Mouse (Mus musculus) MEL (cell line): Measurements from ENCODE around the gene Zfand3. TPM values are rescaled to one million over a fixed set of nuclear protein-coding genes. Genes with fewer than 3 reads are reported as not detected.

Experiments used
- DNase-seq: peaks from one replicate; pipeline ENCODE4 v3.0.0; 2011; ENCODE audit warnings: low read depth, low spot score
- H3K27ac ChIP-seq: 2 replicates; pipeline ENCODE4 v1.5.1; 2012; ENCODE audit warnings: low read depth, mild to moderate bottlenecking, control low read depth, low read length, moderate library complexity; ENCODE audit not compliant: control insufficient read depth
- H3K27me3 ChIP-seq, 2 experiments: fragments of 150-350 bp in 1 of 2; sonication (generic) in 1 of 2; 2 replicates each; pipeline ENCODE4 v1.6.1; 2012; ENCODE audit warnings: low read length in 2 of 2, mild to moderate bottlenecking in 2 of 2, improper control_type of control experiment in 1 of 2, moderate library complexity in 1 of 2; ENCODE audit not compliant: insufficient read depth in 2 of 2, control insufficient read depth in 1 of 2
- H3K36me3 ChIP-seq, 2 experiments: 2 replicates each; pipeline ENCODE4 v1.6.1; 2012 to 2014; ENCODE audit warnings: low read length in 2 of 2, improper control_type of control experiment in 1 of 2, inconsistent platforms in 1 of 2, mild to moderate bottlenecking in 1 of 2; ENCODE audit not compliant: insufficient read depth in 2 of 2, control insufficient read depth in 1 of 2
- H3K4me1 ChIP-seq, 2 experiments: fragments of 150-350 bp in 1 of 2; sonication (generic) in 1 of 2; 2 replicates each; pipeline ENCODE4 v1.6.1; 2012; ENCODE audit warnings: low read length in 2 of 2, improper control_type of control experiment in 1 of 2, mild to moderate bottlenecking in 1 of 2; ENCODE audit not compliant: insufficient read depth in 2 of 2, control insufficient read depth in 1 of 2
- H3K4me3 ChIP-seq, 2 experiments: fragments of 150-350 bp in 1 of 2; sonication (generic) in 1 of 2; 2 replicates each; pipeline ENCODE4 v1.5.1; 2012; ENCODE audit warnings: low read depth in 2 of 2, low read length in 2 of 2, mild to moderate bottlenecking in 2 of 2, moderate library complexity in 2 of 2, control low read depth in 1 of 2, improper control_type of control experiment in 1 of 2; ENCODE audit not compliant: control insufficient read depth in 1 of 2, insufficient read depth in 1 of 2
- H3K79me2 ChIP-seq: 2 replicates; pipeline ENCODE4 v1.6.1; 2012; ENCODE audit warnings: mild to moderate bottlenecking, low read length, moderate library complexity; ENCODE audit not compliant: control insufficient read depth, poor library complexity, insufficient read depth
- H3K9ac ChIP-seq: 2 replicates; pipeline ENCODE4 v1.6.1; 2012; ENCODE audit warnings: low read depth, mild to moderate bottlenecking, control low read depth, low read length, moderate library complexity; ENCODE audit not compliant: control insufficient read depth, poor library complexity, severe bottlenecking
- H3K9me3 ChIP-seq: fragments of 150-350 bp; sonication (generic); replicated peaks from 2 replicates; pipeline ENCODE4 v1.6.1; 2012; ENCODE audit warnings: mild to moderate bottlenecking, low read length, improper control_type of control experiment, moderate library complexity; ENCODE audit not compliant: insufficient read depth
- BHLHE40 ChIP-seq: IDR thresholded peaks from 2 replicates; pipeline ENCODE4 v1.6.1; 2012; ENCODE audit warnings: low read depth, mild to moderate bottlenecking, inconsistent platforms, low read length, improper control_type of control experiment, borderline replicate concordance
- CHD1 ChIP-seq: IDR thresholded peaks from 2 replicates; pipeline ENCODE4 v1.6.1; 2012; ENCODE audit warnings: low read depth, mild to moderate bottlenecking, inconsistent platforms, low read length, improper control_type of control experiment
- CHD2 ChIP-seq: IDR thresholded peaks from 2 replicates; pipeline ENCODE4 v1.6.1; 2011; ENCODE audit warnings: low read length, improper control_type of control experiment
- CTCF ChIP-seq, 3 experiments: IDR thresholded peaks in 2 of 3; conservative IDR thresholded peaks in 1 of 3; 2 replicates each; pipeline ENCODE4 v1.5.1; 2011 to 2012; ENCODE audit warnings: low read length in 3 of 3, low read depth in 2 of 3, mild to moderate bottlenecking in 2 of 3, improper control_type of control experiment in 1 of 3, inconsistent platforms in 1 of 3, mixed read lengths in 1 of 3, moderate library complexity in 1 of 3; ENCODE audit not compliant: control insufficient read depth in 1 of 3, insufficient read depth in 1 of 3, poor library complexity in 1 of 3, severe bottlenecking in 1 of 3
- E2F4 ChIP-seq: IDR thresholded peaks from 2 replicates; pipeline ENCODE4 v1.6.1; 2011; ENCODE audit warnings: low read depth, low read length, improper control_type of control experiment, borderline replicate concordance
- ELF1 ChIP-seq: IDR thresholded peaks from 2 replicates; pipeline ENCODE4 v1.6.1; 2014; ENCODE audit warnings: low read depth, mild to moderate bottlenecking, inconsistent platforms, low read length, improper control_type of control experiment, moderate library complexity
- GATA1 ChIP-seq: IDR thresholded peaks from 2 replicates; pipeline ENCODE4 v1.6.1; 2011; ENCODE audit warnings: low read depth, low read length, improper control_type of control experiment
- HCFC1 ChIP-seq: IDR thresholded peaks from 2 replicates; pipeline ENCODE4 v1.6.1; 2012; ENCODE audit warnings: low read depth, mild to moderate bottlenecking, inconsistent platforms, low read length, improper control_type of control experiment, moderate library complexity
- MAX ChIP-seq: IDR thresholded peaks from 2 replicates; pipeline ENCODE4 v1.6.1; 2011; ENCODE audit warnings: low read length, improper control_type of control experiment
- MYB ChIP-seq: IDR thresholded peaks from 2 replicates; pipeline ENCODE4 v1.6.1; 2011; ENCODE audit warnings: mild to moderate bottlenecking, low read depth, low read length, improper control_type of control experiment
- MYC ChIP-seq: IDR thresholded peaks from 2 replicates; pipeline ENCODE4 v1.6.1; 2011; ENCODE audit warnings: low read depth, mild to moderate bottlenecking, low read length, improper control_type of control experiment, moderate library complexity
- NELFE ChIP-seq: IDR thresholded peaks from 2 replicates; pipeline ENCODE4 v1.6.1; 2011; ENCODE audit warnings: low read depth, low read length, improper control_type of control experiment
- POLR2AphosphoS5 ChIP-seq: IDR thresholded peaks from 2 replicates; pipeline ENCODE4 v1.6.1; 2012; ENCODE audit warnings: low read depth, borderline replicate concordance, mild to moderate bottlenecking, inconsistent platforms, low read length, moderate library complexity, mixed read lengths
- RAD21 ChIP-seq: IDR thresholded peaks from 2 replicates; pipeline ENCODE4 v1.6.1; 2011; ENCODE audit warnings: mild to moderate bottlenecking, low read depth, low read length, improper control_type of control experiment
- SIN3A ChIP-seq: IDR thresholded peaks from 2 replicates; pipeline ENCODE4 v1.6.1; 2012; ENCODE audit warnings: low read length, improper control_type of control experiment, inconsistent platforms
- TAL1 ChIP-seq: IDR thresholded peaks from 2 replicates; pipeline ENCODE4 v1.6.1; 2012; ENCODE audit warnings: mild to moderate bottlenecking, inconsistent platforms, low read length, moderate library complexity, mixed read lengths
- TCF12 ChIP-seq: IDR thresholded peaks from 2 replicates; pipeline ENCODE4 v1.6.1; 2014; ENCODE audit warnings: low read depth, mild to moderate bottlenecking, inconsistent platforms, low read length, improper control_type of control experiment, moderate library complexity
- ZNF384 ChIP-seq: IDR thresholded peaks from 2 replicates; pipeline ENCODE4 v1.6.1; 2012; ENCODE audit warnings: low read depth, mild to moderate bottlenecking, inconsistent platforms, low read length, improper control_type of control experiment
- polyA plus RNA-seq, 2 experiments: library from polyadenylated mRNA; stranded (reverse) in 1 of 2; unstranded in 1 of 2; fragments of >175 nt in 1 of 2; fragments of >200 nt in 1 of 2; gene quantifications; 2 replicates each; pipeline versions ENCODE4 v1.2.1 to v1.2.4; 2012; ENCODE audit warnings: low replicate concordance in 2 of 2, low read depth in 1 of 2; ENCODE audit not compliant: insufficient read length in 2 of 2, insufficient read depth in 1 of 2, missing spikeins in 1 of 2
- total RNA-seq: library from RNA; depleted of rRNA; stranded (reverse); fragments of 300-350 nt; gene quantifications from 2 replicates; pipeline ENCODE4 v1.2.3, GENCODE M21; 2012

The Zfand3 gene
- total and polyA plus RNA-seq, 3 experiments, result 28.3 to 48.8 TPM; not detected in 1

DNA sequence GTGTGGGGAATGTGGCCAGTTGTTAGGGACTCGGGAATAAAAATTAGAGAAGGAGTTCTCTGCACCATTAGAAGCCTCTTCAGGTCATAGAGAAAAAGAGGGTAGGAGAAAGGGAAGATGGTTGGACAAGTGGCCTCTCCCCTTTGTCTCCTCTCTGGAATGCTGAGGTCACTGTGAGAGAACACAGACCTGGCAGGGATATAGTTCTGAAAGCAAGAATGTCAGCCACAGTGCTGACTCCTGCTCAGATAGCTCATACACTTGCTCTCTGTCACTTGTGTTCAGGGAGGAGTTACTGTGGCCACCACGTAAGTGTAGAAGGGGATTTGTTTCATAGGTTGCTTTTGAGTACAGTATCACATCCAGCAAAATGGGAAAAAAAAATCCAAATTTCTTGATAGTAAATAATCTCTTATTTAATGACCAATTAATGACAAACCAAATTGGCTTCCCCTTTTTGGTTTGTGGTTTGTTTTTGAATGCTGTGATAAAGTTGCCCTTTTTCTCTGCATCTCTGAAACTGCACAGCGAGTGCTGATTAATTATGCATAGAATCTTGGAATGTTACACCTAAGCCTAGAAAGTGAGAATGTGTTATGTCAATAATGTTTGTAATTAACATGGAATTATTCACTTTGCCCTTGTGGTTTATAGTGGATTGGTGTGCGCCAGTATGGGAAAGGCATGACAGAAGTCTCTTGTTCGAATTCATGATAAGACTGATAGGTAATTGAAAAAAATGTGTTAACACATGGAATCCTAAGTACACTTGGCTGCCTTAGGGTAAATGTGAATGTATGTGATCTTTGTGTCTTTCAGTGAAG is 47.2 kb downstream of the Zfand3 start (continued):
- TF ChIP-seq NELFE, result no peak
- TF ChIP-seq ELF1, result no peak
- TF ChIP-seq GATA1, result peak; percentile 62
- peak; percentile 40; the same call in 1 of the 2 replicates for TF ChIP-seq TCF12
- peak; percentile 46; the same call in 1 of the 2 replicates for TF ChIP-seq SIN3A

GRCm38 (mm10) chr17:30052347-30052742 is 47.8 kb downstream of the Zfand3 start:
- no peak for DNase-seq
- Histone ChIP-seq H3K36me3 (peaks cover 0 to 22% of the 10 kb centered on the region in 2 experiments; a peak in 3 of 4 replicates), H3K4me3 (no peak overlapping the region), H3K9me3 (no peaks in the 10 kb centered on the region), H3K27ac (no peak overlapping the region), H3K79me2 (peaks cover 32% of the 10 kb centered on the region), H3K4me1 (peaks cover 3 to 9% of the 10 kb centered on the region in 2 experiments; a peak in 2 of 4 replicates), H3K9ac (no peak overlapping the region), H3K27me3 (no peaks in the 10 kb centered on the region)
- no peak for TF ChIP-seq E2F4
- TF ChIP-seq POLR2AphosphoS5, result no peak
- TF ChIP-seq RAD21, result no peak
- TF ChIP-seq HCFC1, result no peak
- no peak for TF ChIP-seq MYC
- TF ChIP-seq CHD2, result no peak
- no peak for TF ChIP-seq CHD1
- TF ChIP-seq MYB, result no peak
- TF ChIP-seq ELF1, result no peak
- TF ChIP-seq TAL1, result no peak
- no peak for TF ChIP-seq BHLHE40
- no peak for TF ChIP-seq CTCF (IDR thresholded peaks at IDR 0.05 in 2 of 3, conservative IDR thresholded peaks at IDR 0.05 in 1 of 3; ENCODE audit: control insufficient read depth in 1 of 3, insufficient read depth in 1 of 3, low read depth in 2 of 3, low read length in 3 of 3, poor library complexity in 1 of 3, severe bottlenecking in 1 of 3)
- TF ChIP-seq MAX, result no peak

DNA sequence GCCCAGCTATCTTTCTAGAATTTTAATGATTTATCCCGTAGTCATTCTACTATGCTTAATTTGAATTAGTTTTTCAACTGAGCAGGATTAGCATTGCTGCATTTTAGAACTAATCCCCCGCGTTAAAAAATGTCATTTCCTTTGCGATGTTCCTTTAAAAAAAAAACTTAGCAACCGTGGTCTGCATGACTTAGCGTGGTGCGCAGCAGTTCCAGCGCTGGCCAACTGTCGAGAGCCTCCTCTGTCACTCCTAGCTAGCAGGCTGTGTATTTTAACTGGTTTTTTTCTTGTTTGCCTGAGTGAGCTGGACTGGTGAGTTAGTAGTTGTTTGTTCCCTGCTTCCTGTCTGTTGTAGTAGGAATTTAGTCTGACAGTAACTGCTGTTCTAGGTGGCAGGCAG is 48.9 kb downstream of the Zfand3 start:
- no peak overlapping the region for H3K9ac ChIP-seq
- H3K9me3 ChIP-seq, result no peaks in the 10 kb centered on the region
- peaks cover 0 to 20% of the 10 kb centered on the region in 2 experiments; a peak in 3 of 4 replicates for H3K36me3 ChIP-seq
- peak; percentile 63 for TF ChIP-seq ZNF384
- TF ChIP-seq CHD1, result no peak
- no peak overlapping the region for H3K4me3 ChIP-seq
- H3K79me2 ChIP-seq, result peaks cover 23% of the 10 kb centered on the region
- DNase-seq, result peak; percentile 35
- H3K27ac ChIP-seq, result no peak overlapping the region
- peaks cover 3 to 9% of the 10 kb centered on the region in 2 experiments; a peak in 2 of 4 replicates for H3K4me1 ChIP-seq
- H3K27me3 ChIP-seq, result no peaks in the 10 kb centered on the region
